Mouse (Mus musculus) MEL (cell line): ENCODE measurements around the gene Ptgds. TPM values are rescaled to one million over a fixed set of nuclear protein-coding genes. Genes with fewer than 3 reads are reported as not detected.

Source experiments
- DNase-seq: peaks from one replicate; pipeline ENCODE4 v3.0.0; 2011; ENCODE audit warnings: low read depth, low spot score
- H3K27ac ChIP-seq: 2 replicates; pipeline ENCODE4 v1.5.1; 2012; ENCODE audit warnings: low read depth, mild to moderate bottlenecking, control low read depth, low read length, moderate library complexity; ENCODE audit not compliant: control insufficient read depth
- H3K27me3 ChIP-seq, 2 experiments: fragments of 150-350 bp in 1 of 2; sonication (generic) in 1 of 2; 2 replicates each; pipeline ENCODE4 v1.6.1; 2012; ENCODE audit warnings: low read length in 2 of 2, mild to moderate bottlenecking in 2 of 2, improper control_type of control experiment in 1 of 2, moderate library complexity in 1 of 2; ENCODE audit not compliant: insufficient read depth in 2 of 2, control insufficient read depth in 1 of 2
- H3K36me3 ChIP-seq, 2 experiments: 2 replicates each; pipeline ENCODE4 v1.6.1; 2012 to 2014; ENCODE audit warnings: low read length in 2 of 2, improper control_type of control experiment in 1 of 2, inconsistent platforms in 1 of 2, mild to moderate bottlenecking in 1 of 2; ENCODE audit not compliant: insufficient read depth in 2 of 2, control insufficient read depth in 1 of 2
- H3K4me1 ChIP-seq, 2 experiments: fragments of 150-350 bp in 1 of 2; sonication (generic) in 1 of 2; 2 replicates each; pipeline ENCODE4 v1.6.1; 2012; ENCODE audit warnings: low read length in 2 of 2, improper control_type of control experiment in 1 of 2, mild to moderate bottlenecking in 1 of 2; ENCODE audit not compliant: insufficient read depth in 2 of 2, control insufficient read depth in 1 of 2
- H3K4me3 ChIP-seq, 2 experiments: fragments of 150-350 bp in 1 of 2; sonication (generic) in 1 of 2; 2 replicates each; pipeline ENCODE4 v1.5.1; 2012; ENCODE audit warnings: low read depth in 2 of 2, low read length in 2 of 2, mild to moderate bottlenecking in 2 of 2, moderate library complexity in 2 of 2, control low read depth in 1 of 2, improper control_type of control experiment in 1 of 2; ENCODE audit not compliant: control insufficient read depth in 1 of 2, insufficient read depth in 1 of 2
- H3K79me2 ChIP-seq: 2 replicates; pipeline ENCODE4 v1.6.1; 2012; ENCODE audit warnings: mild to moderate bottlenecking, low read length, moderate library complexity; ENCODE audit not compliant: control insufficient read depth, poor library complexity, insufficient read depth
- H3K9ac ChIP-seq: 2 replicates; pipeline ENCODE4 v1.6.1; 2012; ENCODE audit warnings: low read depth, mild to moderate bottlenecking, control low read depth, low read length, moderate library complexity; ENCODE audit not compliant: control insufficient read depth, poor library complexity, severe bottlenecking
- H3K9me3 ChIP-seq: fragments of 150-350 bp; sonication (generic); replicated peaks from 2 replicates; pipeline ENCODE4 v1.6.1; 2012; ENCODE audit warnings: mild to moderate bottlenecking, low read length, improper control_type of control experiment, moderate library complexity; ENCODE audit not compliant: insufficient read depth
- BHLHE40 ChIP-seq: IDR thresholded peaks from 2 replicates; pipeline ENCODE4 v1.6.1; 2012; ENCODE audit warnings: low read depth, mild to moderate bottlenecking, inconsistent platforms, low read length, improper control_type of control experiment, borderline replicate concordance
- CHD1 ChIP-seq: IDR thresholded peaks from 2 replicates; pipeline ENCODE4 v1.6.1; 2012; ENCODE audit warnings: low read depth, mild to moderate bottlenecking, inconsistent platforms, low read length, improper control_type of control experiment
- CTCF ChIP-seq, 3 experiments: IDR thresholded peaks in 2 of 3; conservative IDR thresholded peaks in 1 of 3; 2 replicates each; pipeline ENCODE4 v1.5.1; 2011 to 2012; ENCODE audit warnings: low read length in 3 of 3, low read depth in 2 of 3, mild to moderate bottlenecking in 2 of 3, improper control_type of control experiment in 1 of 3, inconsistent platforms in 1 of 3, mixed read lengths in 1 of 3, moderate library complexity in 1 of 3; ENCODE audit not compliant: control insufficient read depth in 1 of 3, insufficient read depth in 1 of 3, poor library complexity in 1 of 3, severe bottlenecking in 1 of 3
- E2F4 ChIP-seq: IDR thresholded peaks from 2 replicates; pipeline ENCODE4 v1.6.1; 2011; ENCODE audit warnings: low read depth, low read length, improper control_type of control experiment, borderline replicate concordance
- ETS1 ChIP-seq: IDR thresholded peaks from 2 replicates; pipeline ENCODE4 v1.6.1; 2012; ENCODE audit warnings: low read depth, mild to moderate bottlenecking, inconsistent platforms, low read length, improper control_type of control experiment, moderate library complexity
- GATA1 ChIP-seq: IDR thresholded peaks from 2 replicates; pipeline ENCODE4 v1.6.1; 2011; ENCODE audit warnings: low read depth, low read length, improper control_type of control experiment
- KAT2A ChIP-seq: conservative IDR thresholded peaks from 2 replicates; pipeline ENCODE4 v1.6.1; 2012; ENCODE audit warnings: low read depth, low read length, improper control_type of control experiment, inconsistent platforms
- MEF2A ChIP-seq: IDR thresholded peaks from 2 replicates; pipeline ENCODE4 v1.6.1; 2014; ENCODE audit warnings: low read depth, mild to moderate bottlenecking, inconsistent platforms, low read length, improper control_type of control experiment; ENCODE audit not compliant: poor library complexity, insufficient replicate concordance, severe bottlenecking; ENCODE audit errors: extremely low read depth
- MXI1 ChIP-seq: IDR thresholded peaks from 2 replicates; pipeline ENCODE4 v1.6.1; 2011; ENCODE audit warnings: mild to moderate bottlenecking, low read depth, low read length, improper control_type of control experiment
- MYB ChIP-seq: IDR thresholded peaks from 2 replicates; pipeline ENCODE4 v1.6.1; 2011; ENCODE audit warnings: mild to moderate bottlenecking, low read depth, low read length, improper control_type of control experiment
- NRF1 ChIP-seq: IDR thresholded peaks from 2 replicates; pipeline ENCODE4 v1.6.1; 2014; ENCODE audit warnings: low read depth, mild to moderate bottlenecking, inconsistent platforms, low read length, improper control_type of control experiment, moderate library complexity; ENCODE audit not compliant: poor library complexity, insufficient read depth, severe bottlenecking
- RCOR1 ChIP-seq: IDR thresholded peaks from 2 replicates; pipeline ENCODE4 v1.6.1; 2012; ENCODE audit warnings: low read depth, mild to moderate bottlenecking, inconsistent platforms, low read length, improper control_type of control experiment
- SIN3A ChIP-seq: IDR thresholded peaks from 2 replicates; pipeline ENCODE4 v1.6.1; 2012; ENCODE audit warnings: low read length, improper control_type of control experiment, inconsistent platforms
- SMC3 ChIP-seq: IDR thresholded peaks from 2 replicates; pipeline ENCODE4 v1.6.1; 2011; ENCODE audit warnings: low read depth, low read length, improper control_type of control experiment
- ZKSCAN1 ChIP-seq: IDR thresholded peaks from 2 replicates; pipeline ENCODE4 v1.6.1; 2012; ENCODE audit warnings: low read depth, mild to moderate bottlenecking, inconsistent platforms, low read length, improper control_type of control experiment, moderate library complexity
- ZMIZ1 ChIP-seq: IDR thresholded peaks from 2 replicates; pipeline ENCODE4 v1.6.1; 2012; ENCODE audit warnings: low read depth, mild to moderate bottlenecking, inconsistent platforms, low read length, improper control_type of control experiment, moderate library complexity
- polyA plus RNA-seq, 2 experiments: library from polyadenylated mRNA; stranded (reverse) in 1 of 2; unstranded in 1 of 2; fragments of >175 nt in 1 of 2; fragments of >200 nt in 1 of 2; gene quantifications; 2 replicates each; pipeline versions ENCODE4 v1.2.1 to v1.2.4; 2012; ENCODE audit warnings: low replicate concordance in 2 of 2, low read depth in 1 of 2; ENCODE audit not compliant: insufficient read length in 2 of 2, insufficient read depth in 1 of 2, missing spikeins in 1 of 2
- total RNA-seq: library from RNA; depleted of rRNA; stranded (reverse); fragments of 300-350 nt; gene quantifications from 2 replicates; pipeline ENCODE4 v1.2.3, GENCODE M21; 2012

Ptgds gene
- total and polyA plus RNA-seq, 3 experiments, result not detected

- H3K36me3 ChIP-seq, result peaks cover 0 to 7% of the 10 kb centered on the region in 2 experiments; a peak in 2 of 4 replicates
These were observed 37.1 kb upstream of the Ptgds start for GRCm38 (mm10) chr2:25506964-25507363.

GRCm38 (mm10) chr2:25505860-25506259, 36.0 kb upstream of the Ptgds start:
- no peaks in the 10 kb centered on the region for H3K27me3 ChIP-seq
- TF ChIP-seq RCOR1 (no peak), BHLHE40 (no peak), ZMIZ1 (no peak), ZKSCAN1 (no peak), KAT2A (no peak), ETS1 (no peak), SIN3A (no peak), E2F4 (no peak), MXI1 (no peak), MEF2A (no peak), GATA1 (no peak)
- TF ChIP-seq, all 39 proteins: peak for 0
- Histone ChIP-seq H3K79me2 (peaks cover 7% of the 10 kb centered on the region), H3K36me3 (peaks cover 0 to 14% of the 10 kb centered on the region in 2 experiments; a peak in 2 of 4 replicates), H3K4me3 (no peak overlapping the region), H3K9ac (no peak overlapping the region), H3K27ac (no peak overlapping the region), H3K9me3 (no peaks in the 10 kb centered on the region), H3K4me1 (peaks cover 0 to 16% of the 10 kb centered on the region in 2 experiments; a peak in 3 of 4 replicates)
- DNase-seq, result no peak

More at GRCm38 (mm10) chr2:25506964-25507363, 37.1 kb upstream of the Ptgds start:
- Histone ChIP-seq H3K9ac (no peak overlapping the region), H3K9me3 (no peaks in the 10 kb centered on the region), H3K27ac (no peak overlapping the region), H3K4me1 (peaks cover 0 to 8% of the 10 kb centered on the region in 2 experiments; a peak in 3 of 4 replicates), H3K4me3 (no peak overlapping the region), H3K27me3 (no peaks in the 10 kb centered on the region), H3K79me2 (no peaks in the 10 kb centered on the region)
- TF ChIP-seq SMC3, result 0 out of 2 replicates have a peak, but pooled peaks have one; percentile 8
- no peak for TF ChIP-seq MYB
- TF ChIP-seq CTCF (IDR thresholded peaks at IDR 0.05 in 2 of 3, conservative IDR thresholded peaks at IDR 0.05 in 1 of 3; ENCODE audit: control insufficient read depth in 1 of 3, insufficient read depth in 1 of 3, low read depth in 2 of 3, low read length in 3 of 3, poor library complexity in 1 of 3, severe bottlenecking in 1 of 3), result peak in 2 of 3 experiments; percentile 17 to 39; a peak in 3 of 6 replicates
- no peak for TF ChIP-seq NRF1
- no peak for TF ChIP-seq CHD1
- peak; percentile 44 for DNase-seq
